Mouse (Mus musculus): ENCODE results near the gene Jtb. TPM values are rescaled to one million over a fixed set of nuclear protein-coding genes. Genes with fewer than 3 reads are reported as not detected.

The Jtb gene
- 63.0 and 65.2 TPM in 2 replicates for total RNA-seq (2017)

- peak; percentile 94 for ATAC-seq (ENCODE audit: extremely low read depth, insufficient number of reproducible peaks, low FRiP score, poor library complexity, severe bottlenecking)
Measured at GRCm38 (mm10) chr3:90231507-90232333, at the start of gene Jtb. Gene Jtb (plus strand): TSS chr3:90231597.

GRCm38 (mm10) chr3:90183581-90183980 lies 47.8 kb upstream of the Jtb start:
- ATAC-seq (ENCODE audit: extremely low read depth, insufficient number of reproducible peaks, low FRiP score, poor library complexity, severe bottlenecking), result no peak

GRCm38 (mm10) chr3:90190859-90191510 lies 40.4 kb upstream of the Jtb start:
- ATAC-seq (ENCODE audit: extremely low read depth, insufficient number of reproducible peaks, low FRiP score, poor library complexity, severe bottlenecking), result no peak

GRCm38 (mm10) chr3:90194759-90195158 lies 36.6 kb upstream of the Jtb start:
- ATAC-seq (ENCODE audit: extremely low read depth, insufficient number of reproducible peaks, low FRiP score, poor library complexity, severe bottlenecking), result no peak

GRCm38 (mm10) chr3:90195644-90196043 lies 35.8 kb upstream of the Jtb start:
- no peak for ATAC-seq (ENCODE audit: extremely low read depth, insufficient number of reproducible peaks, low FRiP score, poor library complexity, severe bottlenecking)

- no peak for ATAC-seq (ENCODE audit: extremely low read depth, insufficient number of reproducible peaks, low FRiP score, poor library complexity, severe bottlenecking)
Measured at GRCm38 (mm10) chr3:90197548-90197947, 33.8 kb upstream of the Jtb start.

GRCm38 (mm10) chr3:90202884-90203283 lies 28.5 kb upstream of the Jtb start:
- no peak for ATAC-seq (ENCODE audit: extremely low read depth, insufficient number of reproducible peaks, low FRiP score, poor library complexity, severe bottlenecking)

GRCm38 (mm10) chr3:90203619-90204018 lies 27.8 kb upstream of the Jtb start:
- no peak for ATAC-seq (ENCODE audit: extremely low read depth, insufficient number of reproducible peaks, low FRiP score, poor library complexity, severe bottlenecking)

- ATAC-seq (ENCODE audit: extremely low read depth, insufficient number of reproducible peaks, low FRiP score, poor library complexity, severe bottlenecking), result no peak
Measured at GRCm38 (mm10) chr3:90204582-90204981, 26.8 kb upstream of the Jtb start.

GRCm38 (mm10) chr3:90208662-90209061 lies 22.7 kb upstream of the Jtb start:
- ATAC-seq (ENCODE audit: extremely low read depth, insufficient number of reproducible peaks, low FRiP score, poor library complexity, severe bottlenecking), result no peak

GRCm38 (mm10) chr3:90209908-90210566 lies 21.4 kb upstream of the Jtb start:
- no peak for ATAC-seq (ENCODE audit: extremely low read depth, insufficient number of reproducible peaks, low FRiP score, poor library complexity, severe bottlenecking)

GRCm38 (mm10) chr3:90211475-90212398 lies 19.7 kb upstream of the Jtb start:
- ATAC-seq (ENCODE audit: extremely low read depth, insufficient number of reproducible peaks, low FRiP score, poor library complexity, severe bottlenecking), result no peak

- no peak for ATAC-seq (ENCODE audit: extremely low read depth, insufficient number of reproducible peaks, low FRiP score, poor library complexity, severe bottlenecking)
Measured at GRCm38 (mm10) chr3:90212723-90213122, 18.7 kb upstream of the Jtb start.

- peak; percentile 94 for ATAC-seq (ENCODE audit: extremely low read depth, insufficient number of reproducible peaks, low FRiP score, poor library complexity, severe bottlenecking)
Measured at GRCm38 (mm10) chr3:90213377-90213866, 18.0 kb upstream of the Jtb start, which contains the start of the genes Rps27 and Rab13. Gene Rps27 (minus strand): TSS chr3:90213651. Gene Rab13 (plus strand): TSS chr3:90213695.

GRCm38 (mm10) chr3:90213956-90214684 lies 17.3 kb upstream of the Jtb start:
- ATAC-seq (ENCODE audit: extremely low read depth, insufficient number of reproducible peaks, low FRiP score, poor library complexity, severe bottlenecking), result no peak

GRCm38 (mm10) chr3:90215825-90216380 lies 15.5 kb upstream of the Jtb start:
- ATAC-seq (ENCODE audit: extremely low read depth, insufficient number of reproducible peaks, low FRiP score, poor library complexity, severe bottlenecking), result no peak

GRCm38 (mm10) chr3:90220088-90220487 lies 11.3 kb upstream of the Jtb start:
- peak; percentile 65; the same call in 1 of the 2 replicates for ATAC-seq (ENCODE audit: extremely low read depth, insufficient number of reproducible peaks, low FRiP score, poor library complexity, severe bottlenecking)

- ATAC-seq (ENCODE audit: extremely low read depth, insufficient number of reproducible peaks, low FRiP score, poor library complexity, severe bottlenecking), result no peak
Measured at GRCm38 (mm10) chr3:90220531-90220951, 10.9 kb upstream of the Jtb start.
